In the genomic region with DNA sequence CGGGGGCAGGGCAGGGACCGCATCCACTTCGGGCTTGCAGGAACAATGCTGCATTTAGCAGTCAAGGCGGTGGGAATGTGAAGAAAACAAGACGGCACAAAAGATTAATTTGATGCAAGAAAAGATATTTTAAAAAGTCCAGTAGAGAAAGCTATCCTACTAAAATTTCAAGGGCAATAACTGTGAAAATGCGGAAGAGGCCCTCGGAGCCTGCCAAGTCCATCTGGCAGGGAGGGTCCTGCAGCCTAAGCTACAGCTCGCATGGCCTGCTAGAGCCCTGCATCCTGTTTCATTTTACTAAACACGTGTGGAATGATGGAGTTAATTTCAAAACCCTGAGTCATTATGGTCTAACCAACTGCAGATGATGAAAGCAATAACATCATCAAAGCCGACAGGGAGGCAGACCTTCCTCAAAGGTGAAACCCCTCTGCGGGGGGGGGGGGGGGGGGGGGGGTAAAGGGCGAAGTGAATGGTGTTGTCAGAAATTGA, we compare ENCODE assay signal across 8 mouse cellular contexts.
DNase-seq lines count a peak whose midpoint lies in the region; ATAC-seq lines count a peak whose summit lies in the region.

No protein-coding gene starts in this region.

- no peaks in the 10 kb centered on the region for H3K9me3 ChIP-seq in limb, embryonic 11.5 days (ENCODE audit: control insufficient read depth, low read length)

- H3K27me3 ChIP-seq in limb, embryonic 11.5 days (ENCODE audit: control insufficient read depth, insufficient read depth, low read length), result no peaks in the 10 kb centered on the region

- 10% methylated on average over 11 of the region's 12 CpGs for WGBS in limb, embryonic 11.5 days

- ATAC-seq in limb, embryonic 11.5 days (ENCODE audit: insufficient number of reproducible peaks, low FRiP score, low TSS enrichment, low read depth), result peak; percentile 88

- H3K4me1 ChIP-seq in limb, embryonic 11.5 days (ENCODE audit: control insufficient read depth, insufficient read depth, low read length), result peaks cover 5% of the 10 kb centered on the region; the same call in 1 of the 2 replicates

- peak overlapping the region; percentile 64 for H3K27ac ChIP-seq in limb, embryonic 11.5 days (replicated peaks; ENCODE audit: low read depth, low read length)

- peak; percentile 65 to 66 for DNase-seq in cerebellum, postnatal 10 days
- no peak for DNase-seq in cerebellum, adult 8-10 months
- peak; percentile 48 for DNase-seq in thymus, postnatal 0 days (ENCODE audit: low spot score)
- DNase-seq in thymus, postnatal 4 days, result no peak
- peak; percentile 63 for DNase-seq in limb, embryonic 11.5 days (ENCODE audit: low spot score)
- DNase-seq in testis, postnatal 10 days (ENCODE audit: low spot score), result no peak
- no peak for DNase-seq in cerebellum, postnatal 25 days
- no peak for DNase-seq in right cerebral cortex, adult 18-20 months

- no peak overlapping the region for H3K4me3 ChIP-seq in limb, embryonic 11.5 days (ENCODE audit: low read depth, low read length)

- H3K36me3 ChIP-seq in limb, embryonic 11.5 days (ENCODE audit: control insufficient read depth, insufficient read depth, low read length), result no peaks in the 10 kb centered on the region

- H3K4me2 ChIP-seq in limb, embryonic 11.5 days (ENCODE audit: low read depth, severe bottlenecking), result no peak overlapping the region

- H3K9ac ChIP-seq in limb, embryonic 11.5 days (ENCODE audit: low read length), result no peak overlapping the region

Comparison
In these comparisons a context has a peak if more than half of its experiments do, and no peak if none do; other contexts are left out.
1. DNase-seq: peak in cerebellum, postnatal 10 days (2 of 2), thymus, postnatal 0 days (single experiment) and limb, embryonic 11.5 days (single experiment); none in cerebellum, adult 8-10 months (single experiment), thymus, postnatal 4 days (single experiment), testis, postnatal 10 days (single experiment), cerebellum, postnatal 25 days (0 of 2) and right cerebral cortex, adult 18-20 months (single experiment).